Mouse (Mus musculus) MEL (cell line): ENCODE results near the gene Gm3045. TPM values are rescaled to one million over a fixed set of nuclear protein-coding genes. Genes with fewer than 3 reads are reported as not detected.

ENCODE experiments used
- DNase-seq: peaks from one replicate; pipeline ENCODE4 v3.0.0; 2011; ENCODE audit warnings: low read depth, low spot score
- H3K27ac ChIP-seq: 2 replicates; pipeline ENCODE4 v1.5.1; 2012; ENCODE audit warnings: low read depth, mild to moderate bottlenecking, control low read depth, low read length, moderate library complexity; ENCODE audit not compliant: control insufficient read depth
- H3K27me3 ChIP-seq, 2 experiments: fragments of 150-350 bp in 1 of 2; sonication (generic) in 1 of 2; 2 replicates each; pipeline ENCODE4 v1.6.1; 2012; ENCODE audit warnings: low read length in 2 of 2, mild to moderate bottlenecking in 2 of 2, improper control_type of control experiment in 1 of 2, moderate library complexity in 1 of 2; ENCODE audit not compliant: insufficient read depth in 2 of 2, control insufficient read depth in 1 of 2
- H3K36me3 ChIP-seq, 2 experiments: 2 replicates each; pipeline ENCODE4 v1.6.1; 2012 to 2014; ENCODE audit warnings: low read length in 2 of 2, improper control_type of control experiment in 1 of 2, inconsistent platforms in 1 of 2, mild to moderate bottlenecking in 1 of 2; ENCODE audit not compliant: insufficient read depth in 2 of 2, control insufficient read depth in 1 of 2
- H3K4me1 ChIP-seq, 2 experiments: fragments of 150-350 bp in 1 of 2; sonication (generic) in 1 of 2; 2 replicates each; pipeline ENCODE4 v1.6.1; 2012; ENCODE audit warnings: low read length in 2 of 2, improper control_type of control experiment in 1 of 2, mild to moderate bottlenecking in 1 of 2; ENCODE audit not compliant: insufficient read depth in 2 of 2, control insufficient read depth in 1 of 2
- H3K4me3 ChIP-seq, 2 experiments: fragments of 150-350 bp in 1 of 2; sonication (generic) in 1 of 2; 2 replicates each; pipeline ENCODE4 v1.5.1; 2012; ENCODE audit warnings: low read depth in 2 of 2, low read length in 2 of 2, mild to moderate bottlenecking in 2 of 2, moderate library complexity in 2 of 2, control low read depth in 1 of 2, improper control_type of control experiment in 1 of 2; ENCODE audit not compliant: control insufficient read depth in 1 of 2, insufficient read depth in 1 of 2
- H3K79me2 ChIP-seq: 2 replicates; pipeline ENCODE4 v1.6.1; 2012; ENCODE audit warnings: mild to moderate bottlenecking, low read length, moderate library complexity; ENCODE audit not compliant: control insufficient read depth, poor library complexity, insufficient read depth
- H3K9ac ChIP-seq: 2 replicates; pipeline ENCODE4 v1.6.1; 2012; ENCODE audit warnings: low read depth, mild to moderate bottlenecking, control low read depth, low read length, moderate library complexity; ENCODE audit not compliant: control insufficient read depth, poor library complexity, severe bottlenecking
- H3K9me3 ChIP-seq: fragments of 150-350 bp; sonication (generic); replicated peaks from 2 replicates; pipeline ENCODE4 v1.6.1; 2012; ENCODE audit warnings: mild to moderate bottlenecking, low read length, improper control_type of control experiment, moderate library complexity; ENCODE audit not compliant: insufficient read depth
- CHD2 ChIP-seq: IDR thresholded peaks from 2 replicates; pipeline ENCODE4 v1.6.1; 2011; ENCODE audit warnings: low read length, improper control_type of control experiment
- ELF1 ChIP-seq: IDR thresholded peaks from 2 replicates; pipeline ENCODE4 v1.6.1; 2014; ENCODE audit warnings: low read depth, mild to moderate bottlenecking, inconsistent platforms, low read length, improper control_type of control experiment, moderate library complexity
- EP300 ChIP-seq, 2 experiments: IDR thresholded peaks; 2 replicates each; pipeline ENCODE4 v1.6.1; 2011; ENCODE audit warnings: improper control_type of control experiment in 2 of 2, low read length in 2 of 2, low read depth in 1 of 2, mild to moderate bottlenecking in 1 of 2
- GABPA ChIP-seq: IDR thresholded peaks from 2 replicates; pipeline ENCODE4 v1.6.1; 2012; ENCODE audit warnings: low read depth, mild to moderate bottlenecking, inconsistent platforms, low read length, improper control_type of control experiment, moderate library complexity
- GATA1 ChIP-seq: IDR thresholded peaks from 2 replicates; pipeline ENCODE4 v1.6.1; 2011; ENCODE audit warnings: low read depth, low read length, improper control_type of control experiment
- HCFC1 ChIP-seq: IDR thresholded peaks from 2 replicates; pipeline ENCODE4 v1.6.1; 2012; ENCODE audit warnings: low read depth, mild to moderate bottlenecking, inconsistent platforms, low read length, improper control_type of control experiment, moderate library complexity
- KAT2A ChIP-seq: conservative IDR thresholded peaks from 2 replicates; pipeline ENCODE4 v1.6.1; 2012; ENCODE audit warnings: low read depth, low read length, improper control_type of control experiment, inconsistent platforms
- MAFK ChIP-seq: IDR thresholded peaks from 2 replicates; pipeline ENCODE4 v1.6.1; 2011; ENCODE audit warnings: low read depth, mild to moderate bottlenecking, low read length, improper control_type of control experiment, borderline replicate concordance
- MAX ChIP-seq: IDR thresholded peaks from 2 replicates; pipeline ENCODE4 v1.6.1; 2011; ENCODE audit warnings: low read length, improper control_type of control experiment
- MAZ ChIP-seq: IDR thresholded peaks from 2 replicates; pipeline ENCODE4 v1.6.1; 2012; ENCODE audit warnings: low read depth, mild to moderate bottlenecking, inconsistent platforms, low read length, improper control_type of control experiment
- MXI1 ChIP-seq: IDR thresholded peaks from 2 replicates; pipeline ENCODE4 v1.6.1; 2011; ENCODE audit warnings: mild to moderate bottlenecking, low read depth, low read length, improper control_type of control experiment
- MYB ChIP-seq: IDR thresholded peaks from 2 replicates; pipeline ENCODE4 v1.6.1; 2011; ENCODE audit warnings: mild to moderate bottlenecking, low read depth, low read length, improper control_type of control experiment
- MYC ChIP-seq: IDR thresholded peaks from 2 replicates; pipeline ENCODE4 v1.6.1; 2011; ENCODE audit warnings: low read depth, mild to moderate bottlenecking, low read length, improper control_type of control experiment, moderate library complexity
- NELFE ChIP-seq: IDR thresholded peaks from 2 replicates; pipeline ENCODE4 v1.6.1; 2011; ENCODE audit warnings: low read depth, low read length, improper control_type of control experiment
- RAD21 ChIP-seq: IDR thresholded peaks from 2 replicates; pipeline ENCODE4 v1.6.1; 2011; ENCODE audit warnings: mild to moderate bottlenecking, low read depth, low read length, improper control_type of control experiment
- RCOR1 ChIP-seq: IDR thresholded peaks from 2 replicates; pipeline ENCODE4 v1.6.1; 2012; ENCODE audit warnings: low read depth, mild to moderate bottlenecking, inconsistent platforms, low read length, improper control_type of control experiment
- SIN3A ChIP-seq: IDR thresholded peaks from 2 replicates; pipeline ENCODE4 v1.6.1; 2012; ENCODE audit warnings: low read length, improper control_type of control experiment, inconsistent platforms
- SMC3 ChIP-seq: IDR thresholded peaks from 2 replicates; pipeline ENCODE4 v1.6.1; 2011; ENCODE audit warnings: low read depth, low read length, improper control_type of control experiment
- TCF12 ChIP-seq: IDR thresholded peaks from 2 replicates; pipeline ENCODE4 v1.6.1; 2014; ENCODE audit warnings: low read depth, mild to moderate bottlenecking, inconsistent platforms, low read length, improper control_type of control experiment, moderate library complexity
- ZKSCAN1 ChIP-seq: IDR thresholded peaks from 2 replicates; pipeline ENCODE4 v1.6.1; 2012; ENCODE audit warnings: low read depth, mild to moderate bottlenecking, inconsistent platforms, low read length, improper control_type of control experiment, moderate library complexity
- polyA plus RNA-seq, 2 experiments: library from polyadenylated mRNA; stranded (reverse) in 1 of 2; unstranded in 1 of 2; fragments of >175 nt in 1 of 2; fragments of >200 nt in 1 of 2; gene quantifications; 2 replicates each; pipeline versions ENCODE4 v1.2.1 to v1.2.4; 2012; ENCODE audit warnings: low replicate concordance in 2 of 2, low read depth in 1 of 2; ENCODE audit not compliant: insufficient read length in 2 of 2, insufficient read depth in 1 of 2, missing spikeins in 1 of 2
- total RNA-seq: library from RNA; depleted of rRNA; stranded (reverse); fragments of 300-350 nt; gene quantifications from 2 replicates; pipeline ENCODE4 v1.2.3, GENCODE M21; 2012

The Gm3045 gene
- total and polyA plus RNA-seq, 3 experiments = not detected

GRCm38 (mm10) chr13:56458001-56458400 is 31.6 kb downstream of the Gm3045 start:
- no peaks in the 10 kb centered on the region for H3K27me3 ChIP-seq
- H3K9me3 ChIP-seq = no peaks in the 10 kb centered on the region
- TF ChIP-seq MAFK (no peak), RCOR1 (no peak), ELF1 (no peak), NELFE (no peak), CHD2 (no peak), SMC3 (no peak), TCF12 (no peak), MAZ (no peak), RAD21 (no peak), MYC (no peak), EP300 (IDR thresholded peaks at IDR 0.05; ENCODE audit: low read depth in 1 of 2, low read length in 2 of 2) (no peak), ZKSCAN1 (no peak), KAT2A (no peak), SIN3A (no peak), HCFC1 (no peak)

GRCm38 (mm10) chr13:56461460-56461859 is 35.1 kb downstream of the Gm3045 start:
- no peak overlapping the region for H3K4me3 ChIP-seq
- no peaks in the 10 kb centered on the region for H3K27me3 ChIP-seq
- no peak for TF ChIP-seq MYC
- no peak for TF ChIP-seq GATA1
- no peak for TF ChIP-seq MYB
- no peak for TF ChIP-seq GABPA
- no peak for TF ChIP-seq MXI1
- TF ChIP-seq NELFE = no peak
- TF ChIP-seq SMC3 = no peak
- TF ChIP-seq KAT2A = no peak
- no peak for TF ChIP-seq HCFC1
- no peak for TF ChIP-seq MAX
- TF ChIP-seq, all 39 proteins: peak for 0

More at GRCm38 (mm10) chr13:56458001-56458400, 31.6 kb downstream of the Gm3045 start:
- no peaks in the 10 kb centered on the region for H3K4me1 ChIP-seq
- H3K4me3 ChIP-seq = no peak overlapping the region
- no peak for DNase-seq
- no peak overlapping the region for H3K27ac ChIP-seq
- H3K9ac ChIP-seq = no peak overlapping the region
- no peaks in the 10 kb centered on the region for H3K79me2 ChIP-seq
- no peaks in the 10 kb centered on the region for H3K36me3 ChIP-seq

More at GRCm38 (mm10) chr13:56461460-56461859, 35.1 kb downstream of the Gm3045 start:
- DNase-seq = no peak
- no peaks in the 10 kb centered on the region for H3K4me1 ChIP-seq
- H3K9me3 ChIP-seq = no peaks in the 10 kb centered on the region
- no peaks in the 10 kb centered on the region for H3K36me3 ChIP-seq
- no peak overlapping the region for H3K9ac ChIP-seq
- no peak overlapping the region for H3K27ac ChIP-seq
- no peaks in the 10 kb centered on the region for H3K79me2 ChIP-seq
